Mouse (Mus musculus) small intestine, adult 2 months (tissue): ENCODE measurements around the gene Stx7.

Experiments
- CTCF ChIP-seq: fragments of 200-500 bp; IDR thresholded peaks from 2 replicates; pipeline ENCODE4 v1.5.1; 2012; ENCODE audit warnings: low read depth, mild to moderate bottlenecking, control low read depth, inconsistent platforms, low read length, moderate library complexity, mixed read lengths; ENCODE audit not compliant: insufficient replicate concordance, insufficient read length; ENCODE audit errors: extremely low read depth
- POLR2A ChIP-seq: fragments of 200-500 bp; IDR thresholded peaks from 2 replicates; pipeline ENCODE4 v1.6.1; 2012; ENCODE audit warnings: low read depth, mild to moderate bottlenecking, control low read depth, inconsistent platforms, low read length, moderate library complexity

- TF ChIP-seq POLR2A (no peak), CTCF (no peak)
Observed at GRCm38 (mm10) chr10:24190392-24190791, 41.3 kb downstream of the Stx7 start.
